Mouse (Mus musculus) C2C12 (cell line): ENCODE measurements around the gene Sdccag8. TPM values are rescaled to one million over a fixed set of nuclear protein-coding genes. Genes with fewer than 3 reads are reported as not detected.

Experiments
- H3K27me3 ChIP-seq: one replicate; pipeline ENCODE4 v1.6.1; 2011; ENCODE audit not compliant: control insufficient read depth, insufficient read depth, insufficient read length
- H3K36me3 ChIP-seq: one replicate; pipeline ENCODE4 v1.6.1; 2011; ENCODE audit not compliant: control insufficient read depth, insufficient read depth
- H3K4me3 ChIP-seq: one replicate; pipeline ENCODE4 v1.5.1; 2011; ENCODE audit warnings: mild to moderate bottlenecking, control low read depth; ENCODE audit not compliant: poor library complexity, insufficient read depth, severe bottlenecking
- H3K79me2 ChIP-seq: one replicate; pipeline ENCODE4 v1.6.1; 2011; ENCODE audit not compliant: control insufficient read depth, insufficient read depth
- H3K79me3 ChIP-seq: one replicate; pipeline ENCODE4 v1.6.1; 2011; ENCODE audit warnings: low read depth, control low read depth
- H3ac ChIP-seq: one replicate; pipeline ENCODE3; 2011; ENCODE audit warnings: low read depth; ENCODE audit not compliant: control insufficient read depth, insufficient read length
- CEBPB ChIP-seq: IDR thresholded peaks from one replicate; pipeline ENCODE4 v1.6.1; 2011; ENCODE audit warnings: low read depth, mild to moderate bottlenecking, control low read depth, moderate library complexity
- CTCF ChIP-seq: IDR thresholded peaks from one replicate; pipeline ENCODE4 v1.5.1; 2011; ENCODE audit not compliant: control insufficient read depth, insufficient read depth, insufficient read length
- FOSL1 ChIP-seq: IDR thresholded peaks from one replicate; pipeline ENCODE4 v1.8.0; 2011; ENCODE audit warnings: mild to moderate bottlenecking, low read length; ENCODE audit not compliant: poor library complexity, insufficient read depth, severe bottlenecking
- MAX ChIP-seq: IDR thresholded peaks from one replicate; pipeline ENCODE4 v1.6.1; 2011; ENCODE audit warnings: mild to moderate bottlenecking, control low read depth
- MYOD1 ChIP-seq: IDR thresholded peaks from one replicate; pipeline ENCODE4 v1.6.1; 2011; ENCODE audit warnings: low read depth; ENCODE audit not compliant: control insufficient read depth, insufficient read length
- MYOG ChIP-seq: IDR thresholded peaks from one replicate; pipeline ENCODE4 v1.6.1; 2011; ENCODE audit not compliant: control insufficient read depth, insufficient read length; ENCODE audit errors: extremely low read depth
- USF1 ChIP-seq: IDR thresholded peaks from one replicate; pipeline ENCODE4 v1.6.1; 2011; ENCODE audit warnings: low read depth, mild to moderate bottlenecking, control low read depth, moderate library complexity
- polyA plus RNA-seq: library from polyadenylated mRNA; unstranded; fragments of >200 nt; fragmentation: generic; extraction: Trizol; gene quantifications from one replicate; pipeline ENCODE4 v1.2.1, GENCODE M21; 2012; ENCODE audit warnings: missing spikeins

Gene Sdccag8
- polyA plus RNA-seq, 1 experiment: 5.8 TPM

GRCm38 (mm10) chr1:176845082-176845977, 30.9 kb downstream of the Sdccag8 start:
- no peaks in the 10 kb centered on the region for H3K79me3 ChIP-seq
- TF ChIP-seq MYOD1 (peak; percentile 86), MYOG (no peak), CEBPB (no peak), FOSL1 (no peak)

GRCm38 (mm10) chr1:176847118-176847859, 32.8 kb downstream of the Sdccag8 start:
- Histone ChIP-seq H3ac (no peak overlapping the region), H3K27me3 (no peaks in the 10 kb centered on the region), H3K79me3 (peaks cover 2% of the 10 kb centered on the region), H3K79me2 (no peaks in the 10 kb centered on the region), H3K4me3 (no peak overlapping the region), H3K36me3 (peaks cover 11% of the 10 kb centered on the region)
- TF ChIP-seq MYOD1: no peak
- no peak for TF ChIP-seq MYOG
- TF ChIP-seq CEBPB: no peak
- no peak for TF ChIP-seq USF1
- no peak for TF ChIP-seq MAX
- no peak for TF ChIP-seq CTCF
- no peak for TF ChIP-seq FOSL1

More at GRCm38 (mm10) chr1:176845082-176845977, 30.9 kb downstream of the Sdccag8 start:
- no peak overlapping the region for H3ac ChIP-seq
- no peak overlapping the region for H3K4me3 ChIP-seq
- no peaks in the 10 kb centered on the region for H3K27me3 ChIP-seq
- H3K36me3 ChIP-seq: peaks cover 15% of the 10 kb centered on the region
- H3K79me2 ChIP-seq: no peaks in the 10 kb centered on the region

DNA sequence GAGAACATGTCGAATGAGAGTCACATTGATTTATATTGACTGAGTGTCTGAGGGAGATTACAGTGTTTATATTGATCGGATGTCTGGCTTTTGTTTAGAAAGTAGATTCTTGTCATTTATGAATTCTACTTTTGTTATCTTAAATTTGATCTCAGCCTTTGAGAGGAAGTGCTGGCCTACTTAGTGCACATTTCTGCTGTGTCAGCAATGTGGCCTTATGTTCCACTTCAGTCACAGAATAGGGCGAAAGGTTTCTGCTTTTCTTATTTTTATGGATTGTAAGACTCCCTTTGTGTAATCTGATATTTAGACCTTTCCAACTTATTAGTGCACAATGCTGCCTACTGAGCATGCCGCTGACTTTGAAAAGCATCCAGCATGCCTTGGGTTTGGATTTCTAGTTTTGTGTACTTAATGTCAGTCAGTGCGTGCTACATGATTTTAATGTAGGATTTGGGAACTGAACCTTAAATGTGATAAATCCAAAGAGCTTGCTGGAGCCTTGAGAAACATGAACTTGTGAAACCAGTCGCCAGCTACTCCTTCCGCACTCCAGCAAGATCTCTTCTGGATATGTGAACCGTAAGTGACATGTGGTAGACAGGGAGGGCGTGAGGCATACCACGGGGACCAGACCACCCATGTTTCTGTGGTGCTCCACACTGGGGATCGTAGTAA, 34.3 kb downstream of the Sdccag8 start:
- Histone ChIP-seq H3K27me3 (no peaks in the 10 kb centered on the region), H3ac (no peak overlapping the region), H3K36me3 (peaks cover 11% of the 10 kb centered on the region), H3K79me3 (peaks cover 3% of the 10 kb centered on the region), H3K79me2 (no peaks in the 10 kb centered on the region), H3K4me3 (no peak overlapping the region)
- TF ChIP-seq MYOD1 (no peak), MAX (no peak), CTCF (no peak), MYOG (no peak), FOSL1 (no peak), USF1 (no peak), CEBPB (no peak)

GRCm38 (mm10) chr1:176849377-176849776, 34.9 kb downstream of the Sdccag8 start:
- TF ChIP-seq CEBPB (no peak), MYOG (no peak), CTCF (no peak), MYOD1 (no peak), FOSL1 (no peak), MAX (no peak), USF1 (no peak)
- no peaks in the 10 kb centered on the region for H3K79me2 ChIP-seq
- no peak overlapping the region for H3K4me3 ChIP-seq
- H3K27me3 ChIP-seq: no peaks in the 10 kb centered on the region
- peaks cover 7% of the 10 kb centered on the region for H3K36me3 ChIP-seq
- peaks cover 3% of the 10 kb centered on the region for H3K79me3 ChIP-seq
- H3ac ChIP-seq: no peak overlapping the region

DNA sequence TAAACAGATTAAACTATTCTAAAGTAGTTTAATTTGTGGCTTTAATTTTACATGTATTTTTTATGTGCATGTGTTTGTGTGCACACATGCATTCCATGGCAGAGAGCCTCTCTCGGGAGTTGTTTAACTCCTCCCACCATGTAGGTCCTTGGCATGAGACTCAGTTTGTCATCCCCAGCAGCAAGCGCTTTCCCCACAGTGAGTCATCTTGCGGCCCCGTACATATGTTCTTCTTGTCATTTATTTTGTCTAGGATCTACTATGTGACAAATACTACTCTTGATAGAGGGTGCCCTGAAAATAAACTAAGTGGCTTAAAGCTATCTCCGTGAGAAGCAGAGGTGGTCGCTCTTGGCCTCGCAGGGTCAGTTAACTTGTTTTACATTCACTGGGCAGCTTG, 36.9 kb downstream of the Sdccag8 start:
- H3K79me3 ChIP-seq: peaks cover 3% of the 10 kb centered on the region
- peaks cover 7% of the 10 kb centered on the region for H3K36me3 ChIP-seq
- H3K4me3 ChIP-seq: no peak overlapping the region
- no peak for TF ChIP-seq CEBPB
- TF ChIP-seq FOSL1: peak; percentile 22
- H3ac ChIP-seq: no peak overlapping the region
- no peaks in the 10 kb centered on the region for H3K79me2 ChIP-seq
- no peaks in the 10 kb centered on the region for H3K27me3 ChIP-seq
